Mouse (Mus musculus) liver, postnatal 0 days (tissue): ENCODE measurements around the gene Pex14.

Experiments
- CTCF ChIP-seq: sonication (generic); IDR thresholded peaks from 2 replicates; pipeline ENCODE4 v1.5.1; 2016; ENCODE audit warnings: antibody characterized with exemption, low read depth
- EP300 ChIP-seq: IDR thresholded peaks from 2 replicates; pipeline ENCODE4 v1.6.1; 2016; ENCODE audit warnings: antibody characterized with exemption, low read depth, mild to moderate bottlenecking

GRCm38 (mm10) chr4:148972707-148973106 is 127.0 kb downstream of the Pex14 start:
- no peak for TF ChIP-seq CTCF
- no peak for TF ChIP-seq EP300
